Mouse (Mus musculus): ENCODE results near the gene Zzef1.

GRCm38 (mm10) chr11:72945875-72946559 is 150.0 kb downstream of the Zzef1 start:
- TF ChIP-seq CTCF (conservative IDR thresholded peaks at IDR 0.05; ENCODE audit: low read length), result no peak
- no peak for TF ChIP-seq POU5F1 (IDR thresholded peaks at IDR 0.05; ENCODE audit: borderline replicate concordance, low read length)
- TF ChIP-seq NANOG (IDR thresholded peaks at IDR 0.05; ENCODE audit: borderline replicate concordance, low read length), result no peak

All from E14TG2a.4 (cell line).